ENCODE assay signal across 8 mouse cellular contexts in genomic region chr10:118141884-118142801, GRCm38 (mm10). TPM values are rescaled to one million over a fixed set of nuclear protein-coding genes. Genes with fewer than 3 reads are reported as not detected.
DNase-seq lines count a peak whose midpoint lies in the region; ATAC-seq and TF ChIP-seq lines count a peak whose summit lies in the region.

No protein-coding gene starts in this region.

- ATAC-seq in forebrain, embryonic 13.5 days: no peak
- ATAC-seq in midbrain, embryonic 16.5 days: peak; percentile 83
- ATAC-seq in megakaryocyte progenitor cell, adult 5-6 weeks (replicated peaks; ENCODE audit: poor library complexity): no peak

- peaks cover 0 to 19% of the 10 kb centered on the region in 2 experiments for H3K36me3 ChIP-seq in CH12.LX (replicated peaks in 1 of 2; ENCODE audit: control insufficient read depth in 1 of 2, insufficient read depth in 1 of 2, low read length in 1 of 2)
- H3K36me3 ChIP-seq in forebrain, embryonic 13.5 days (ENCODE audit: poor library complexity, severe bottlenecking): peaks cover 10% of the 10 kb centered on the region
- no peaks in the 10 kb centered on the region for H3K36me3 ChIP-seq in midbrain, embryonic 16.5 days (ENCODE audit: control insufficient read depth, insufficient read depth, low read length)

- H3K27ac ChIP-seq in gastrocnemius, adult 2 months: peak overlapping the region; percentile 62
- H3K27ac ChIP-seq in CH12.LX (ENCODE audit: insufficient read depth, low read depth): no peak overlapping the region
- H3K27ac ChIP-seq in forebrain, embryonic 13.5 days: peak overlapping the region; percentile 10; the same call in 1 of the 2 replicates
- H3K27ac ChIP-seq in midbrain, embryonic 16.5 days (ENCODE audit: low read length): peak overlapping the region; percentile 48; the same call in 1 of the 2 replicates

- H3K27me3 ChIP-seq in CH12.LX (replicated peaks): no peaks in the 10 kb centered on the region
- H3K27me3 ChIP-seq in forebrain, embryonic 13.5 days: no peaks in the 10 kb centered on the region
- H3K27me3 ChIP-seq in midbrain, embryonic 16.5 days (ENCODE audit: control insufficient read depth, insufficient read depth, low read depth, low read length): no peaks in the 10 kb centered on the region

- H3K79me2 ChIP-seq in CH12.LX (replicated peaks; ENCODE audit: control insufficient read depth, extremely low read depth, insufficient read depth, poor library complexity, severe bottlenecking): no peaks in the 10 kb centered on the region

- TF ChIP-seq RAD21 in CH12.LX (IDR thresholded peaks at IDR 0.05; ENCODE audit: low read depth, low read length): no peak

- TF ChIP-seq POLR2A in CH12.LX (IDR thresholded peaks at IDR 0.05; ENCODE audit: low read depth, low read length): no peak

- under 1% methylated on average over 53 of the region's 53 CpGs for WGBS in forebrain, embryonic 13.5 days
- under 1% methylated on average over 52 of the region's 53 CpGs for WGBS in midbrain, embryonic 16.5 days

- peak overlapping the region; percentile 85 for H3K4me2 ChIP-seq in CH12.LX (ENCODE audit: insufficient read depth, low read depth, poor library complexity, severe bottlenecking)
- peak overlapping the region; percentile 78 for H3K4me2 ChIP-seq in forebrain, embryonic 13.5 days
- peak overlapping the region; percentile 71 for H3K4me2 ChIP-seq in midbrain, embryonic 16.5 days (ENCODE audit: low read length)

- H3K4me1 ChIP-seq in CH12.LX (ENCODE audit: control insufficient read depth in 1 of 2, insufficient read depth in 2 of 2): peaks cover 2 to 16% of the 10 kb centered on the region in 2 experiments; a peak in 3 of 4 replicates
- peaks cover 16% of the 10 kb centered on the region for H3K4me1 ChIP-seq in forebrain, embryonic 13.5 days
- H3K4me1 ChIP-seq in midbrain, embryonic 16.5 days (ENCODE audit: control insufficient read depth, insufficient read depth, low read length): peaks cover 7% of the 10 kb centered on the region

- peak overlapping the region; percentile 28; the same call in 1 of the 2 replicates for H3K9ac ChIP-seq in CH12.LX (ENCODE audit: insufficient read depth, low read depth)
- H3K9ac ChIP-seq in forebrain, embryonic 13.5 days: peak overlapping the region; percentile 71
- peak overlapping the region; percentile 76 for H3K9ac ChIP-seq in midbrain, embryonic 16.5 days (ENCODE audit: low read depth, low read length)

- dilution Hi-C loops in CH12.LX (cut with MboI; ENCODE audit: extremely low pct_ligation_motif_present, extremely low pct_unique_long_range_greater_than_20kb, low sequenced_read_pairs): no loop called here

- no peak for DNase-seq in gastrocnemius, adult 2 months
- no peak for DNase-seq in gastrocnemius, postnatal 25 days
- peak; percentile 17 for DNase-seq in CH12.LX (ENCODE audit: extremely low read depth)
- peak; percentile 20 to 28 for DNase-seq in layer of hippocampus, postnatal 36 days
- no peak for DNase-seq in urinary bladder, postnatal 14 days (ENCODE audit: low spot score)

- TF ChIP-seq EP300 in CH12.LX (IDR thresholded peaks at IDR 0.05; ENCODE audit: low read length): no peak

- H3K9me3 ChIP-seq in CH12.LX (replicated peaks; ENCODE audit: low read length): no peaks in the 10 kb centered on the region
- H3K9me3 ChIP-seq in forebrain, embryonic 13.5 days (replicated peaks): no peaks in the 10 kb centered on the region
- H3K9me3 ChIP-seq in midbrain, embryonic 16.5 days (replicated peaks; ENCODE audit: control insufficient read depth, low read length, poor library complexity, severe bottlenecking): no peaks in the 10 kb centered on the region

- TF ChIP-seq CTCF in gastrocnemius, adult 2 months (IDR thresholded peaks at IDR 0.05): no peak
- TF ChIP-seq CTCF in CH12.LX (conservative IDR thresholded peaks at IDR 0.05 in 1 of 2, IDR thresholded peaks at IDR 0.05 in 1 of 2; ENCODE audit: low read depth in 2 of 2, low read length in 2 of 2): no peak

- H3K4me3 ChIP-seq in gastrocnemius, adult 2 months: peak overlapping the region; percentile 88
- peak overlapping the region; percentile 43 to 90 (median 67) for H3K4me3 ChIP-seq in CH12.LX (replicated peaks in 1 of 3; ENCODE audit: low read depth in 2 of 3, low read length in 2 of 3, poor library complexity in 1 of 3)
- peak overlapping the region; percentile 72 for H3K4me3 ChIP-seq in forebrain, embryonic 13.5 days
- H3K4me3 ChIP-seq in midbrain, embryonic 16.5 days (ENCODE audit: low read depth, low read length): peak overlapping the region; percentile 81

- in situ Hi-C loops in CH12.LX (cut with MboI; ENCODE audit: low pct_ligation_motif_present, low pct_unique_long_range_greater_than_20kb, low sequenced_read_pairs): no loop called here

- intact Hi-C loops in gastrocnemius, adult 2 months (cut with DNase I): no loop called here

TF ChIP-seq in CH12.LX, 34 proteins besides CTCF, POLR2A, EP300 and RAD21:
- no peak for TF ChIP-seq E2F4 (IDR thresholded peaks at IDR 0.05; ENCODE audit: insufficient replicate concordance, low read depth, low read length)
- TF ChIP-seq UBTF (IDR thresholded peaks at IDR 0.05; ENCODE audit: low read depth, low read length): 0 out of 2 replicates have a peak, but pooled peaks have one; percentile 47
- TF ChIP-seq CHD2 (IDR thresholded peaks at IDR 0.05; ENCODE audit: low read length): peak; percentile 3; the same call in 1 of the 2 replicates
- no peak for TF ChIP-seq NELFE (IDR thresholded peaks at IDR 0.05; ENCODE audit: low read depth, low read length)

RNA-seq across cellular contexts. Expression of gene Mdm1, which starts 0.5 kb away (rescaled TPM):
- 1 to 10 TPM; 1.7 to 2.6 TPM for total RNA-seq in gastrocnemius, adult 2 months (2021)
- 1 to 10 TPM; 1.5 to 2.5 TPM for total RNA-seq in gastrocnemius, postnatal 25 days (2021)
- 6.8 and 7.7 TPM in 2 replicates for total RNA-seq in CH12.LX (2012; rRNA removed)
- 10.4 and 12.6 TPM in 2 replicates for total RNA-seq in CH12.LX (2014; rRNA removed)
- polyA plus RNA-seq in CH12.LX (2012; ENCODE audit: insufficient read length, low read depth): 9.7 and 10.8 TPM in 2 replicates
- 48.3 and 49.7 TPM in 2 replicates for polyA plus RNA-seq in forebrain, embryonic 13.5 days (2015; fragmentation: Nextera tagmentation; extraction: Ambion mirVana)
- total RNA-seq in layer of hippocampus, postnatal 36 days (2021): 10 to 100 TPM; 10.7 to 13.3 TPM
- 30.6 and 31.7 TPM in 2 replicates for polyA plus RNA-seq in midbrain, embryonic 16.5 days (2015; fragmentation: Nextera tagmentation; extraction: Ambion mirVana)
- total RNA-seq in megakaryocyte progenitor cell, adult 5-6 weeks (2015): 10.2 and 13.4 TPM in 2 replicates
- total RNA-seq in megakaryocyte progenitor cell, adult 5-6 weeks (2017): 35.6 and 35.9 TPM in 2 replicates

Comparison
In these comparisons a context has a peak if more than half of its experiments do, and no peak if none do; other contexts are left out.
1. DNase-seq: peak in CH12.LX (single experiment) and layer of hippocampus, postnatal 36 days (2 of 2); none in gastrocnemius, adult 2 months (single experiment), gastrocnemius, postnatal 25 days (single experiment) and urinary bladder, postnatal 14 days (single experiment).
2. Peak in every context shown above with its lines, with median percentiles within 50 percentile points of each other: H3K4me3 ChIP-seq, H3K4me2 ChIP-seq and H3K9ac ChIP-seq.